Mouse (Mus musculus): ENCODE measurements around the gene Scarf2. TPM values are rescaled to one million over a fixed set of nuclear protein-coding genes. Genes with fewer than 3 reads are reported as not detected.
A peak's percentile ranks its signal among the peaks of the same experiment; 100 is the strongest.

Scarf2 gene
- total RNA-seq, 2 experiments from 2014 or later: 2.8 to 5.9 TPM

DNA sequence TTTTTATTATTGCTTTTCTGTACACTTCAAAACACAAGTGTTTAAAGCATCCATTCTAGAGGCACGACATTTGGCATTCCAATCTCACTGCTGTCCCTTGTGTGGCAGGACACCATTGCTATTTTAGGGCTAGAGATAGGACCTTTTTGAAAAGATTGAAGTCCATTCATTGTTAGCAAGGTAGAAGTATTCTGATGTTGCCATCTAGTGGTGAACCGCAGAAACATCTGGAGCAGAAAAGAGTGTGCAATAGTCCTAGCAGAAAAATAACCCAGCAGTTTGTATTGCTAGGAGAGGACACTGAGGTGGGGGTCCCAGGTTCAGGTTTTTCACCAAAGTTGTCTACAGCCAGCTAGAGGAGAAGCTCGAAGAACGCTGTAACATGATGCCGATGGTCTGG lies 15.0 kb downstream of the Scarf2 start:
- H3K27ac ChIP-seq: no peak overlapping the region
- peak; percentile 90 for TF ChIP-seq CTCF (IDR thresholded peaks at IDR 0.05)
- intact Hi-C loops (cut with DNase I): loop anchor here (2.0 to 10.0 kb wide), 2 partner anchors 67 to 257 kb away; no protein-coding TSS in a partner anchor
- no peak for DNase-seq (ENCODE audit: extremely low spot score in 1 of 2, low spot score in 2 of 2)
- no peak overlapping the region for H3K4me3 ChIP-seq

DNA sequence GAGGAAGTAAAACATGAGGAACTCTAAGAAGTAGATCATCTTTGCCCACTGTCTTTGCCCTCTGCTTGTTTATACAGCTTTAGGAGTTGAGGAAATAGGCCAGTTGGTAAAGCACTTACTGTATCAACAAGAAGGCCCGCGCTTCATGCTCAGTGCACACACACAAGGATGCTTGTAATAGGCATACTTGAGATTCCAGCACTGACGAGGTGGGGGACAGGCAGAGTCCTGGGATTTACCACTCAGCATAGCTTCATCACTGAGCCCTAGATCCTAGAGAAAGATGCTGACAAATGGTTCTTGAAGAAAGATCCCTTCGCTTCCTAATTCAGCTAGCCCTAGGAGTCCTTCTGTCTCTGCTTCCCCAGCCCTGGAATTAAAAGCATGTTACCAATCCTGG lies 16.1 kb downstream of the Scarf2 start:
- DNase-seq (ENCODE audit: extremely low spot score in 1 of 2, low spot score in 2 of 2): no peak
- Histone ChIP-seq H3K4me3 (no peak overlapping the region), H3K27ac (no peak overlapping the region)
- TF ChIP-seq CTCF (IDR thresholded peaks at IDR 0.05): no peak
- intact Hi-C loops (cut with DNase I): loop anchor here (2.0 to 10.0 kb wide), 2 partner anchors 68 to 258 kb away; no protein-coding TSS in a partner anchor

DNA sequence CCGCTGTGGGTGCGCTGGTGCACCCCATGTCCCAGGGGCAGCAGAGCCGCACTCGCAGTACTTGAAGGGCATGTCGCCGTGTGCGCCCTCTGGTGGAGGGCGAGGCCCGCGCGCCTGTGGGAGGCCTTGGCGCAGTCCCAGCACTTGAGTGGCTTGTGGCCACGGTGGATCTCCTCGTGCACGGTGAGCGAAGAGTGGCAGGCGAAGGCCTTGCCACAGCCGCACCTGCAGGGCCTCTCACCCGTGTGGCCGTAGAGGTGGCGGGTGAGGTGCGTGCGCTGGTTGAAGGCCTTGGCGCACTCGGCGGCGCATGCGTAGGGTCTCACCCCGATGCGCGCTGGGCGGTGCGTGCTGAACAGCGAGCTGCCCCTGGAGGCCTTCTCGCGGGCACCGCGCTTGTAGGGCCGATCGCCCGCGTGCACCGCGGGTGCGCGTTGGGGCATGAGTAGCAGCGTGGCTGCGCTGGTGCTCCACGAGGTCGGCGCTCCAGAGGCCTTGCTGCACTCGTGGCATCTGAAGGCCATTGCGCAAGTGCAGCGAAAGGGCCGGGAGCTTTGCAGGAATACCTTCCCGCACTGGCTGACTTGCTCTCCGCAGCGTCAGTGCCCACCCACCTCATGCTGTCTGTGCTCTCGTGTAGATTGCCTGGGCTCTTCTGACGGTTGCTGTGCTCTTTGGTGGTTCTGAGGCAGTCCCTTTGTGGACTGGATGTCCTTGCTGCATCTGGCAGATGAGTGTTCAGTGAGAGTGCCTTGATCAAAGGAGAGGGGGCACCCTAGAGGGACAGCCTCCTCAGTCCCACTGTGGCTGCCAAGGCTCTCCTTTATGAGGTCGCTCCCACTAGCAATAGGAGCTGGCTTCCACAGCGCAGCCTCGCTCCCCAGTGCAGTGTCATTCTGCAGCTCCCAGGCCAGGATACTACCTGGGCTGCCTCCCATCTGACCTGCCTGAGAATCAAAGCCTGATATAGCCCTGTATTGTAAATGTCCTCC lies 18.6 kb downstream of the Scarf2 start:
- DNase-seq (ENCODE audit: extremely low spot score in 1 of 2, low spot score in 2 of 2): peak; percentile 54 to 66
- intact Hi-C loops (cut with DNase I): loop anchor here (10.0 kb wide), 1 partner anchor 261 kb away; no protein-coding TSS in a partner anchor
- peak; percentile 72 for TF ChIP-seq CTCF (IDR thresholded peaks at IDR 0.05)
- Histone ChIP-seq H3K27ac (peak overlapping the region; percentile 19; the same call in 1 of the 2 replicates), H3K4me3 (peak overlapping the region; percentile 48)

DNA sequence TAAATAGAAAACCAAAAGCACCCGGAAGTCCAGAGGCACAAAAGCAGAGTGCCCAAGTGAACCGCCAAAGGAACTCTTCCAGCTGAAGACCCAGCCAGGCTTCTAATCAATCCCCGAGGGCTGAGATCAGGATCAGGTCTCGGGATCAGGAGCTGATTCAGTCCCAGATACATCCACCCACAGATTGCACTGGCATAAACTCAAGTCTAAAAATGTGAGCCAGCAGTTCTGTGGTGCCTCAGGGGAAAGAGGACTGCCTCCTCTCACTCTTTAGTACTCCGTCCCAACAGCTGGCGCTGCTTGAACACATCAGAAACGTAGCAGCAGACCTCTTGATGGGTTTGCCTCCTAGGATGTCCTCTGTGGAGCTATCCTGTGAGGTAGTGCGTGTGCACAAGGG lies 19.4 kb downstream of the Scarf2 start:
- no peak for DNase-seq (ENCODE audit: extremely low spot score in 1 of 2, low spot score in 2 of 2)
- Histone ChIP-seq H3K4me3 (no peak overlapping the region), H3K27ac (no peak overlapping the region)
- no peak for TF ChIP-seq CTCF (IDR thresholded peaks at IDR 0.05)
- intact Hi-C loops (cut with DNase I): loop anchor here (10.0 kb wide), 1 partner anchor 262 kb away; no protein-coding TSS in a partner anchor

DNA sequence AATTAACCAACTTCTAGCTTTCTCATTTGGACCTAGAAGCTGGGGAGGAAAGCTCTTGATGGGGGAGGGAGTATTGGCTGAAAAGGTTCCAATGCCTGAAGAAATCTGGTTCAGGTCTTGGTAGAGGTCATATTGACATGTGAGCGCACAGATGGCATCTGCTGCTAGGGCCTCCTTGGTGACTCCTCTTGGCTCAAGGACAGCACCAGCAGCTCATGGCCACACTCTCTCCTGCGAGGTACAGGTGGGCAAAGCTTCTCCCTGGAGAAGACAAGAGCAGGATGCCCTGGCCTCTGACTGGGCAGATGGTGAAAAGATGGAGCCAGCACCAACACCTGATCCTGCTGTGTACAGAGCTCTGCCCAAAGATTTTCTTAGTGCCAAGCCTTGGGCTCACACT lies 29.4 kb downstream of the Scarf2 start:
- no peak for DNase-seq (ENCODE audit: extremely low spot score in 1 of 2, low spot score in 2 of 2)
- Histone ChIP-seq H3K4me3 (no peak overlapping the region), H3K27ac (no peak overlapping the region)
- intact Hi-C loops (cut with DNase I): no loop called here
- TF ChIP-seq CTCF (IDR thresholded peaks at IDR 0.05): no peak

DNA sequence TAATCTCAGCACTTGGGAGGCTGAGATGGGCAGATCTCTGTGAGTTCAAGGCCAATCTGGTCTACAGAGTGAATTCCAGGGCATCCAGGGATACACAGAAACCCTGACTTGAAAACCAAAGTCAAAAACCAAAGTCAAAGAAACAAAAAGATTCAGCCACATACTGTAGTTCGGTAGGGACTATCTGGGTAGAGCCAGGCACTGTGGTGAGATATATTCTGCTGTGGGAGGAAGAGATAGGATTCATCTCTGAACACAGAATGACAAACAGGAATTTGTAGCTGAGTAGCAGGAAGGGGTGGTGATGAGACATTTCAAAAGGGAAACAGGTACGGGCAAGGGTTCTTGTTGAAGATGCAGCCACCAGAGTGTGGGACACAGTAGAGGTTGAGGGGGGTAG lies 31.1 kb downstream of the Scarf2 start:
- intact Hi-C loops (cut with DNase I): no loop called here
- Histone ChIP-seq H3K4me3 (no peak overlapping the region), H3K27ac (no peak overlapping the region)
- DNase-seq (ENCODE audit: extremely low spot score in 1 of 2, low spot score in 2 of 2): no peak
- TF ChIP-seq CTCF (IDR thresholded peaks at IDR 0.05): no peak

DNA sequence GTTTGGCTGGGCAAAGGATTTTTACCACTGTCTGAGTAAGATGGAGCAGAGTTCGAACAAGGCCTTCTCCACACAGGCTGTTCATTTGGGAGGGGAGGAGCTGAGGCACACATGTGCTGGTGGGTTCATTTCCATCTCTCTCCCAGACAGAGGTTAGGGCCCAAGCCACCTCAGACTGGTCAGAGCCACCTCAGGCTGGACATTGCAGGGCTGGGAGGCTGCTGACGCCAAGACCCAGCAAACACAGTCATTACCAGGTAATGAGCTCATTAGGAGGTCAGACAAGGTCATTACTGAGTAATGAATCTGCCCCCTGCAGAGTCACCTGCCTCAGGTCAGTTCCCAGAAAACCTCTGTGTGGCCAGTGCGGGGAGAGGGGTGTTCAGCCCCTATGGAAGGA lies 31.8 kb downstream of the Scarf2 start:
- no peak for DNase-seq (ENCODE audit: extremely low spot score in 1 of 2, low spot score in 2 of 2)
- no peak overlapping the region for H3K27ac ChIP-seq
- TF ChIP-seq CTCF (IDR thresholded peaks at IDR 0.05): no peak
- no peak overlapping the region for H3K4me3 ChIP-seq
- intact Hi-C loops (cut with DNase I): no loop called here

DNA sequence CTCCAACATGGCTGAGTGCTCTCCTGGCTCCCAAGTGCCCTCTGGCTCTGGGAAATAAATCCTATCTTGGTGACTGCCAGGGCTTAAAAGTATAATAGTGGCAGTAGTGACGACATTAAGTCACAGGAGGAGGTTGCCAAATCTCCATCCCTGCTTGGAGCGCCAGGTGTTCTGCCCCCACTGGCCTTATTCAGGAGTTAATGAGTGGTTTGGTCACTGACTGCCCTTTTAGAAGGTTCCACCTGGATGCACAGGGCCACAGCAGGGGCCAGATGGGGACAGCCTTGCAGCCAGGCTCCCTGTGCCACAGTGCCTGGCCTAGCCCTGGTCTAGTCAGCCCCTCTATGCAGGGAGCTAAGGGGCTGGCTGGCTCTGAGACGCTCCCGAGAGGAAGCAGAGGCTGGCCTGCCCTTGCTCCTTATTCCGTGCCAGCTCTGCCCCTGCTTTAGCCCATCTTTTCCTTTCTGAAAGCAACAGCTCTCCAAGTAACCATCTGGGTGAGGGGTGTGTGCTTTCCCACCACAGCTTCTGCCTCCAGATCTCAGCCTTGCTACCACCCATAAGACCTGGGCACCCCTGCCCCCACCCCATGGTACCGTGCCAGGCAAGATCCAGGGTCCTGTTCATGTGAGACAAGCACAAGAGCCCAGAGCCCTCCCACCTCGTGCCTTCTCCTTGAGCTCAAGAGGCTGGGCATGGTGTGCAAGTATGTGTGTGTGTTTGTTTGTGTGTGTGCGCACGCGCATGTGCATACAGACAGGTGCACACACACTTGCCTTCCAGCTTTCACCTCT lies 33.5 kb downstream of the Scarf2 start:
- intact Hi-C loops (cut with DNase I): no loop called here
- no peak for DNase-seq (ENCODE audit: extremely low spot score in 1 of 2, low spot score in 2 of 2)
- H3K4me3 ChIP-seq: no peak overlapping the region
- no peak overlapping the region for H3K27ac ChIP-seq
- no peak for TF ChIP-seq CTCF (IDR thresholded peaks at IDR 0.05)

DNA sequence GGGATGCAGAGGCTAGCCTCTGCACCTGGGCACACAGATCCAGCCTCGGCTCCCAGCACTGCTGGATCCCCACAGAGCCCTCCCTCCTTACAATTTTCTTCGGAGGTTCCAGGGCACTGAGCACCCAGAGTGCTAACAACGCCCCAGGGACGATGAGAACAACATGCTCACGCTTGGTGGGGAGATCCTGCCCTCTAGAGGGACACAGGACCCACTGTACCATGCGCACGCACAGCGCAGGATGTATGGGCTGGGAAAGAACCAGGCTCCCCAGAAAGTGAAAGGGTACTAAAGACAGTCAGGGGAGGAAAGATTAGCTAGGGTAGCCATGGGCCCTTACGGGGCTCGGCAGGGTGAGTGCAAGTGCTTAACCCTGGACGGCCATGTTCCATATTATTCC lies 34.7 kb downstream of the Scarf2 start:
- no peak overlapping the region for H3K4me3 ChIP-seq
- DNase-seq (ENCODE audit: extremely low spot score in 1 of 2, low spot score in 2 of 2): no peak
- TF ChIP-seq CTCF (IDR thresholded peaks at IDR 0.05): no peak; the same call in 1 of the 2 replicates
- intact Hi-C loops (cut with DNase I): no loop called here
- H3K27ac ChIP-seq: no peak overlapping the region

DNA sequence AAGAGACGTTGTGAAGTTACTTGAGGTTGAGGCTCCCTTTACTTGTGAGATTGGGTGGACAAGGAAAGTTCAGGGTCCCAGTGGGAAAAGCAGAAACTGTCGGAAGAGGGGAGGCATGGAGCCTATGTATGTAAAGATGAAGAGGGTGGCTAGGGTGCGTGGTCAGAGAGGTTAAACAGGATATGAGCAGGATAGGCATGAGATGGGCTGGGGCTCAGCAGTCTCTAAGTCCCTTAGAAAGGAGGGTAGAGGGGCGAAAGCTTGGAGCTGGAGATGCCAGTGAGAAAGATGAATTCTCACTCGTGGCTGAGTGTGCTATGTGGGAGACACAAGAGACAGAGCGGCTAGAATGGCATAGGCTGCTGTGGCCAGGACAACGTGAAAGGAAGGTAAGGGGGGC lies 35.7 kb downstream of the Scarf2 start, which contains the start of gene B830017H08Rik:
TSS of gene B830017H08Rik (plus strand) at position 301 of the 400 bp plus-strand sequence.
- intact Hi-C loops (cut with DNase I): no loop called here
- H3K27ac ChIP-seq: peak within 1 kb of the TSS; percentile 94
- peak within 1 kb of the TSS; percentile 69 for H3K4me3 ChIP-seq
- DNase-seq (ENCODE audit: extremely low spot score in 1 of 2, low spot score in 2 of 2): no peak
- TF ChIP-seq CTCF (IDR thresholded peaks at IDR 0.05): no peak

DNA sequence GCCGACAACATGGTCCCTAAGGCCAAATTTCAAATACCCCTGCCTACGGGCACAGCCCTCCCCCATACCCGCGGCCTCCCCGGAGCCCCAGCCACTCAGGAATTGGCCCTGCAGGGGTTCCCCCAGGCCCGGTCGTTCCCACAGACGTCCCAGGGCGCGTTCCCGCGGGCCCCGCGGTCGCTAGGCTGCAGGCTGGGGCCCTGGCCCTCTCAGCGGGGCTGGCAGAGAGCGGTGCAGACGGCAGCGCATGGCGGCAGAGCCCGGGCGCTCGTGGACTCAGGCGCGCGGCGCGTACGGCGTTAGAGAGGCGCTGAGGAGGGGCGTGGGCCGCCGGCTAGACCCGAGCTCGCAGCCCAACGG lies 36.2 kb downstream of the Scarf2 start:
- no peak for TF ChIP-seq CTCF (IDR thresholded peaks at IDR 0.05)
- peak overlapping the region; percentile 94 for H3K27ac ChIP-seq
- intact Hi-C loops (cut with DNase I): no loop called here
- peak overlapping the region; percentile 69 for H3K4me3 ChIP-seq
- peak in 1 of 2 experiments; percentile 58 for DNase-seq (ENCODE audit: extremely low spot score in 1 of 2, low spot score in 2 of 2)

Data from left cerebral cortex, adult 2 months (tissue).